Mouse (Mus musculus) lung, postnatal 0 days (tissue): ENCODE measurements around the gene Ptprn2.

Source experiments
- CTCF ChIP-seq: IDR thresholded peaks from 2 replicates; pipeline ENCODE4 v1.5.1; 2016; ENCODE audit warnings: antibody characterized with exemption, mild to moderate bottlenecking
- EP300 ChIP-seq: IDR thresholded peaks from 2 replicates; pipeline ENCODE4 v1.6.1; 2016; ENCODE audit warnings: antibody characterized with exemption, mild to moderate bottlenecking, control low read depth

DNA sequence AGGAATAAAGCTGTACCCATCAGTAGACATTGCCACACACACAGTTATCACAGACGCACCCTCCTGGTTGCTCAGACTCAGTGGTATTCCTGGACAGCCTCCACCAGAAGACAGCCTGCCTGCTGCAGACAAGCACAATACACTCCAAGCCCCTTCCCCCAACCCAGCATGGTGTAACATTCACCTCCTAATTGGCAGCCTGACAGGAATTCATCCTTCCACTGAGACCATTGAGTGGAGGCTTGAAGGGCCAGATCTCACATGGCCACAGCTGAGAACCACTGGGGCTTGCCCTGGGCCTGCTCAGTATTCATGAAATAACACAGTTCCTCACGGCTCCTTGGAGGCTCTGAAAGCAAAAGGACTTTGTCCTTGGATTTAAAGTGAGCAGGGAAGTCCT, 829.5 kb downstream of the Ptprn2 start:
- TF ChIP-seq CTCF = no peak
- TF ChIP-seq EP300 = no peak
